Mouse (Mus musculus) neural tube, embryonic 11.5 days (tissue): ENCODE measurements at regions not wholly inside any gene's neighbourhood (a gene's known extent, or its start where the extent isn't known, plus 50 kb on each side); places are given as distances from the start of the nearest gene placed in this dataset.

ENCODE experiments used
- ATAC-seq: fragments of 200-750 bp; cut with Nextera tagmentation; 2 replicates; pipeline ENCODE4 v1.8.0; 2017; ENCODE audit warnings: moderate number of reproducible peaks, mild to moderate bottlenecking, moderate TSS enrichment, moderate library complexity; ENCODE audit not compliant: insufficient read depth, low FRiP score, low TSS enrichment
- DNase-seq: peaks from one replicate; pipeline ENCODE4 v3.0.0-alpha.2; 2015; ENCODE audit warnings: low spot score
- H3K27ac ChIP-seq: fragments of 300-500 bp; sonication (generic); 2 replicates; pipeline ENCODE4 v1.5.1; 2014; ENCODE audit warnings: low read depth, mild to moderate bottlenecking, low read length
- H3K27me3 ChIP-seq: fragments of 300-500 bp; sonication (generic); 2 replicates; pipeline ENCODE4 v1.6.1; 2014; ENCODE audit warnings: mild to moderate bottlenecking, low read length, mixed read lengths; ENCODE audit not compliant: control insufficient read depth, insufficient read depth
- H3K36me3 ChIP-seq: fragments of 300-500 bp; sonication (generic); 2 replicates; pipeline ENCODE4 v1.6.1; 2014; ENCODE audit warnings: mild to moderate bottlenecking, low read length, moderate library complexity, mixed read lengths; ENCODE audit not compliant: control insufficient read depth, insufficient read depth
- H3K4me1 ChIP-seq: fragments of 300-500 bp; sonication (generic); 2 replicates; pipeline ENCODE4 v1.6.1; 2014; ENCODE audit warnings: low read length, mixed read lengths; ENCODE audit not compliant: control insufficient read depth, insufficient read depth
- H3K4me2 ChIP-seq: fragments of 300-500 bp; sonication (generic); 2 replicates; pipeline ENCODE4 v1.6.1; 2014; ENCODE audit warnings: low read depth, mild to moderate bottlenecking, moderate library complexity
- H3K4me3 ChIP-seq: fragments of 300-500 bp; sonication (generic); 2 replicates; pipeline ENCODE4 v1.5.1; 2014; ENCODE audit warnings: low read depth, low read length
- H3K9ac ChIP-seq: fragments of 300-500 bp; sonication (generic); 2 replicates; pipeline ENCODE4 v1.6.1; 2014; ENCODE audit warnings: mild to moderate bottlenecking, low read length
- H3K9me3 ChIP-seq: fragments of 300-500 bp; sonication (generic); 2 replicates; pipeline ENCODE4 v1.6.1; 2016; ENCODE audit warnings: low read length; ENCODE audit not compliant: control insufficient read depth
- WGBS: fragments of 180-500 bp; shearing (Covaris S2); extraction: QIAGEN DNeasy Blood & Tissue Kit; methylation state at CpG from one replicate; pipeline ENCODE4 v1.1.7; 2014; 5-methylcytosine and 5-hydroxymethylcytosine counted together

DNA sequence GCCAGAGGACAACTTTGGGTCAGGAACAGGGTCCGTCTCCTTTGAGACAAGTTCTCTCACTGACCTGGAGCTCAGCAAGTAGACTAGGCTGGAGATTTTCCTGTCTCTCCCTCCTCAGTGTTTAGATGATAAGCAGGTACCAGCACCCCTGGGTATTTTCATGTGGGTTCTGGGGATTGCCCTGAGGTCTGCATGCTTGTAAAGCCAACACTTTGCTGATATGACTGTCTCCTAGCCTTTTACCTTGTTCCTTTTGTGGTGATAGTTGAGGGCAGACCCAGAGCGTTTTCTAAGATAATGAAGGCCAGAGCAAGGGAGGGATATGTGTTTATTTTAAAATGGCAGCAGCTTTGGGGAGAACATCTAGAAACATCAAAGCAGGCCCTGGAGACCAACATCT is 114.1 kb upstream of the Cxcr4 start:
- Histone ChIP-seq H3K36me3 (no peaks in the 10 kb centered on the region), H3K4me1 (no peaks in the 10 kb centered on the region), H3K9me3 (no peaks in the 10 kb centered on the region), H3K4me2 (no peak overlapping the region), H3K4me3 (no peak overlapping the region), H3K27ac (no peak overlapping the region), H3K9ac (no peak overlapping the region), H3K27me3 (no peaks in the 10 kb centered on the region)
- no peak for ATAC-seq
- DNase-seq = no peak
- WGBS = 79% methylated on average over 2 of the region's 2 CpGs

DNA sequence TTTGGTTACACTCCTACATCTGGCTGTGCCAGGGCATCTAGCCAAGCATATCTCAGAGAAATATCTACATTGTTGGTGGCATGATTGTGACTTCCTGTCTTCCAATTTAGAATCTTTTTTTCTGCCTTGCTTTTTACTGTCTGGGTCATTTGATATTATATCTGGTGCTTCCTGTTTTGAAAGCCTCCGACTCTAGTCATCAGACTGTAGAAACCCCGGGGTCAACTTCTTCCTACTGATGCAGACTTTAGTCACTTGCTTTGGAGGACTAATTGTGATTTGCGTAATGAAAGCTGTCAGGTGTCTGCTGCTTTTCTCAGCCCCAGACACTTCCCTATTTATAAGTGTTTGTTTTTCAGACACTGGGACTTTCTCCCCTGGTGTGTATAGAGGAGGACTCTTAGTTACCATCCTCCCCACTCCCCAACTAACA is 113.0 kb upstream of the Cxcr4 start:
- no peak overlapping the region for H3K27ac ChIP-seq
- H3K27me3 ChIP-seq = no peaks in the 10 kb centered on the region
- H3K4me3 ChIP-seq = no peak overlapping the region
- DNase-seq = no peak
- H3K4me2 ChIP-seq = no peak overlapping the region
- no peak overlapping the region for H3K9ac ChIP-seq
- H3K4me1 ChIP-seq = no peaks in the 10 kb centered on the region
- no peaks in the 10 kb centered on the region for H3K36me3 ChIP-seq
- ATAC-seq = no peak
- H3K9me3 ChIP-seq = no peaks in the 10 kb centered on the region
- WGBS = 76% methylated on average over 3 of the region's 3 CpGs

- ATAC-seq (no peak), DNase-seq (no peak)
- no peak overlapping the region for H3K27ac ChIP-seq
- no peaks in the 10 kb centered on the region for H3K9me3 ChIP-seq
- H3K4me2 ChIP-seq = no peak overlapping the region
- no peak overlapping the region for H3K9ac ChIP-seq
- H3K4me3 ChIP-seq = no peak overlapping the region
- 81% methylated on average over 3 of the region's 3 CpGs for WGBS
- no peaks in the 10 kb centered on the region for H3K27me3 ChIP-seq
- H3K36me3 ChIP-seq = no peaks in the 10 kb centered on the region
- H3K4me1 ChIP-seq = no peaks in the 10 kb centered on the region
Measured at GRCm38 (mm10) chr1:128701326-128701725, 109.2 kb upstream of the Cxcr4 start.

DNA sequence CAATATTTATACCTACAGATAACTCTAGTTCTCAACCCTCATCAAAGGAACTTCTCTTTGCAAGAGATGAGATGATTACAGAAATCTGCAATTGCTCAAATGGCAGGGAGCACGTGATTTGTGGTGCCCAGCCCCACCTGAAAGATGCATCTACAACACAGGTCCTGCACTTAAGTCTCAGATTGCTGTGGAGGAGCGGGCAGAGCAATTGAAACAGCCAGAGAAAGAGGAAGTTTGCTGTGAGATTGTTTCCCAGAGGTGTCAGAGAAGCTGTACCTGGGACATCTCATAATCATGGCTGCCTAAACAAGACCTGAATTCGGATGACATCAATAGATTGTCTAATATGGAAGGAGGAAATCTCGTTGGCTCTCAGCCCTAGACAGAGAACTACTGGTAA is 105.9 kb upstream of the Cxcr4 start:
- Histone ChIP-seq H3K27ac (no peak overlapping the region), H3K36me3 (no peaks in the 10 kb centered on the region), H3K9me3 (no peaks in the 10 kb centered on the region), H3K4me3 (no peak overlapping the region), H3K27me3 (no peaks in the 10 kb centered on the region), H3K4me2 (no peak overlapping the region), H3K4me1 (no peaks in the 10 kb centered on the region), H3K9ac (no peak overlapping the region)
- DNase-seq (no peak), ATAC-seq (no peak)
- 83% methylated on average over 4 of the region's 4 CpGs for WGBS

DNA sequence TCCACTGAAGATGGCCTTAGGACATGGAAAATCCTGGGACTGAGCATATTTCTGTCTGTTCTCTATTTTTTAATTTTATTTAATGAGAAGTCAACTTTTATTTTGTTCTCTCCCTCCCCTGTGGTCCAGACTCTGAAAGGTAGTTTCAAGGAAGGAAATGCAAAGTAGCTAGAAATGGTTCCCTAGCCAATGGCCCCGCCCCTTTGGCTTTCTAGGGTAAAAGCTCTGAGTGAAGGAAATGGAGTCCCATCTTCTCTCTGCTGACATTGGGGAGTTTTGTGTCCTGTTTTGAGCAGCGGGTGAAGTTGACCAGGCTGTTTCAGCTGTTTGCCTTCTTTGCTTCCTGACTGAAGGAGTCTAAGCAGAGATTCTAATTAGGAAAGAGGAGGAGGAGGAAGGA is 103.8 kb upstream of the Cxcr4 start:
- WGBS = 88% methylated on average over 2 of the region's 2 CpGs

GRCm38 (mm10) chr1:128692799-128693198 is 100.7 kb upstream of the Cxcr4 start:
- DNase-seq = no peak
- ATAC-seq = no peak

More for the DNA sequence above, 103.8 kb upstream of the Cxcr4 start:
- H3K9me3 ChIP-seq = no peaks in the 10 kb centered on the region
- no peak for ATAC-seq
- H3K4me2 ChIP-seq = no peak overlapping the region
- no peaks in the 10 kb centered on the region for H3K27me3 ChIP-seq
- H3K4me3 ChIP-seq = no peak overlapping the region
- no peaks in the 10 kb centered on the region for H3K36me3 ChIP-seq
- 0 out of 2 replicates have a peak, but pooled peaks cover 2% of the 10 kb centered on the region for H3K4me1 ChIP-seq
- no peak overlapping the region for H3K9ac ChIP-seq
- DNase-seq = no peak
- H3K27ac ChIP-seq = no peak overlapping the region

GRCm38 (mm10) chr1:128692313-128692712 is 100.2 kb upstream of the Cxcr4 start:
- H3K9ac ChIP-seq = no peak overlapping the region; the same call in 1 of the 2 replicates
- H3K4me1 ChIP-seq = peaks cover 9% of the 10 kb centered on the region
- DNase-seq = no peak
- H3K36me3 ChIP-seq = no peaks in the 10 kb centered on the region
- WGBS = 10% methylated on average over 8 of the region's 8 CpGs
- no peak overlapping the region for H3K27ac ChIP-seq
- no peak overlapping the region for H3K4me2 ChIP-seq
- H3K9me3 ChIP-seq = no peaks in the 10 kb centered on the region
- no peak overlapping the region for H3K4me3 ChIP-seq
- ATAC-seq = no peak
- no peaks in the 10 kb centered on the region for H3K27me3 ChIP-seq

More at GRCm38 (mm10) chr1:128692799-128693198, 100.7 kb upstream of the Cxcr4 start:
- Histone ChIP-seq H3K4me1 (peaks cover 4% of the 10 kb centered on the region), H3K9ac (no peak overlapping the region), H3K27me3 (no peaks in the 10 kb centered on the region), H3K4me2 (no peak overlapping the region), H3K27ac (no peak overlapping the region), H3K36me3 (no peaks in the 10 kb centered on the region), H3K4me3 (no peak overlapping the region), H3K9me3 (no peaks in the 10 kb centered on the region)

GRCm38 (mm10) chr1:128687236-128687927 is 95.3 kb upstream of the Cxcr4 start:
- H3K9ac ChIP-seq = peak overlapping the region; percentile 5; the same call in 1 of the 2 replicates
- no peak overlapping the region for H3K4me3 ChIP-seq
- H3K4me2 ChIP-seq = no peak overlapping the region
- ATAC-seq (peak; percentile 73), DNase-seq (peak; percentile 71)
- no peaks in the 10 kb centered on the region for H3K9me3 ChIP-seq
- H3K36me3 ChIP-seq = no peaks in the 10 kb centered on the region
- WGBS = 3% methylated on average over 9 of the region's 9 CpGs
- no peaks in the 10 kb centered on the region for H3K27me3 ChIP-seq
- peak overlapping the region; percentile 63 for H3K27ac ChIP-seq
- peaks cover 13% of the 10 kb centered on the region for H3K4me1 ChIP-seq

DNA sequence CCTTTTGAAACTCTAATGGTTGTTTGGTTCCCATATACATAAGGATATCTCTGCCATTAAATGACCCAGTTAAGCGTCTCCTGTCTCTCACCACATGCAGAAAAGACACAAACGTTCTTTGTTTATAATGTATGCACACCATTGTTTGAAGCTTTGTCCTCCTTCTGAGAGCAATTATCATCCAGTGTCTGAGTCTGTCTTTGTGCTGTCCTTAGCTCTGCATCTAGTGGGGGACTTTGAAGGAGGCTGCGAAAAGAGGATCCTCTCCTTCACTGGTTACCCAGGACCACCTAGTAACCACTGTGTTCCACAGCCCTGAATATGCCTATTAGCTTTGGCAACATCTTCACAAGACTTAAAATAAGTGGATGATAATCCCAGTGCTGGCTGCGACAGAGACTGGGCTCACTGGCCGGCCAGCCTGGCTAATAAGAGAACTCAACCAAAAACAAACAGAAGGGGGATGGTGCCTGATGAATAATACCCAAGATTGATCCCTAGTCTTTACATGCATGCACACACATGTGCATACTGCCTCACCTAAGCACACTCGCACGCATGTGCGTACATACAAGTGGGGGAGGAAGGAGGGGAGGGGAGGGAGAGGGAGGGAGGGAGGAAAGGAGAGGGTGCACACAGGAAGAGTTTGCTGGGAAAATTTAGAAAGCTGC is 93.5 kb upstream of the Cxcr4 start:
- Histone ChIP-seq H3K27ac (no peak overlapping the region; the same call in 1 of the 2 replicates), H3K27me3 (no peaks in the 10 kb centered on the region), H3K4me1 (peaks cover 11% of the 10 kb centered on the region), H3K9ac (no peak overlapping the region), H3K36me3 (no peaks in the 10 kb centered on the region), H3K4me2 (no peak overlapping the region), H3K4me3 (no peak overlapping the region), H3K9me3 (no peaks in the 10 kb centered on the region)
- no peak for DNase-seq
- no peak for ATAC-seq
- WGBS = 44% methylated on average over 8 of the region's 8 CpGs
